Mouse (Mus musculus): ENCODE measurements around the gene Galk1. TPM values are rescaled to one million over a fixed set of nuclear protein-coding genes. Genes with fewer than 3 reads are reported as not detected.

The Galk1 gene
- total and polyA plus RNA-seq, 3 experiments, result 14.5 to 16.4 (median 14.7) TPM

GRCm38 (mm10) chr11:115997662-115998061 lies 14.9 kb downstream of the Galk1 start:
- intact Hi-C loops (cut with DNase I), result loop anchor here (2.0 kb wide), 1 partner anchor 59 kb away; no protein-coding TSS in a partner anchor
- Histone ChIP-seq H3K4me3 (no peak overlapping the region), H3K4me1 (ENCODE audit: control insufficient read depth, insufficient read depth, low read length) (no peaks in the 10 kb centered on the region), H3K9ac (ENCODE audit: low read depth, low read length) (no peak overlapping the region), H3K27ac (no peak overlapping the region), H3K27me3 (ENCODE audit: control insufficient read depth, insufficient read depth, low read length) (no peaks in the 10 kb centered on the region), H3K36me3 (ENCODE audit: control insufficient read depth, insufficient read depth, low read length) (no peaks in the 10 kb centered on the region), H3K79me2 (replicated peaks; ENCODE audit: control insufficient read depth, insufficient read depth, low read length) (no peaks in the 10 kb centered on the region)
- DNase-seq, result no peak
- 65% methylated on average over 5 of the region's 5 CpGs for WGBS
- no peak for TF ChIP-seq EP300 (IDR thresholded peaks at IDR 0.05; ENCODE audit: insufficient read depth, low read depth, low read length)
- no peak for TF ChIP-seq CTCF (IDR thresholded peaks at IDR 0.05)
- no peak for TF ChIP-seq POLR2A (IDR thresholded peaks at IDR 0.05; ENCODE audit: insufficient read depth, low read depth, low read length)

GRCm38 (mm10) chr11:115997047-115997446 lies 15.5 kb downstream of the Galk1 start:
- H3K79me2 ChIP-seq (replicated peaks; ENCODE audit: control insufficient read depth, insufficient read depth, low read length), result no peaks in the 10 kb centered on the region
- intact Hi-C loops (cut with DNase I), result no loop called here
- no peak for DNase-seq
- H3K36me3 ChIP-seq (ENCODE audit: control insufficient read depth, insufficient read depth, low read length), result no peaks in the 10 kb centered on the region
- no peaks in the 10 kb centered on the region for H3K4me1 ChIP-seq (ENCODE audit: control insufficient read depth, insufficient read depth, low read length)
- H3K27me3 ChIP-seq (ENCODE audit: control insufficient read depth, insufficient read depth, low read length), result no peaks in the 10 kb centered on the region
- H3K9ac ChIP-seq (ENCODE audit: low read depth, low read length), result no peak overlapping the region
- no peak overlapping the region for H3K27ac ChIP-seq
- TF ChIP-seq CTCF (IDR thresholded peaks at IDR 0.05) (no peak), EP300 (IDR thresholded peaks at IDR 0.05; ENCODE audit: insufficient read depth, low read depth, low read length) (no peak), POLR2A (IDR thresholded peaks at IDR 0.05; ENCODE audit: insufficient read depth, low read depth, low read length) (no peak)
- no peak overlapping the region for H3K4me3 ChIP-seq
- 72% methylated on average over 4 of the region's 4 CpGs for WGBS

- Histone ChIP-seq H3K4me1 (ENCODE audit: control insufficient read depth, insufficient read depth, low read length) (no peaks in the 10 kb centered on the region), H3K4me3 (no peak overlapping the region), H3K9ac (ENCODE audit: low read depth, low read length) (no peak overlapping the region), H3K27me3 (ENCODE audit: control insufficient read depth, insufficient read depth, low read length) (no peaks in the 10 kb centered on the region), H3K79me2 (replicated peaks; ENCODE audit: control insufficient read depth, insufficient read depth, low read length) (no peaks in the 10 kb centered on the region), H3K36me3 (ENCODE audit: control insufficient read depth, insufficient read depth, low read length) (no peaks in the 10 kb centered on the region), H3K27ac (no peak overlapping the region)
- intact Hi-C loops (cut with DNase I), result no loop called here
- 91% methylated on average over 3 of the region's 3 CpGs for WGBS
- no peak for TF ChIP-seq POLR2A (IDR thresholded peaks at IDR 0.05; ENCODE audit: insufficient read depth, low read depth, low read length)
- TF ChIP-seq CTCF (IDR thresholded peaks at IDR 0.05), result no peak
- no peak for TF ChIP-seq EP300 (IDR thresholded peaks at IDR 0.05; ENCODE audit: insufficient read depth, low read depth, low read length)
- DNase-seq, result no peak
These were observed 17.3 kb downstream of the Galk1 start for GRCm38 (mm10) chr11:115995256-115995655.

DNA sequence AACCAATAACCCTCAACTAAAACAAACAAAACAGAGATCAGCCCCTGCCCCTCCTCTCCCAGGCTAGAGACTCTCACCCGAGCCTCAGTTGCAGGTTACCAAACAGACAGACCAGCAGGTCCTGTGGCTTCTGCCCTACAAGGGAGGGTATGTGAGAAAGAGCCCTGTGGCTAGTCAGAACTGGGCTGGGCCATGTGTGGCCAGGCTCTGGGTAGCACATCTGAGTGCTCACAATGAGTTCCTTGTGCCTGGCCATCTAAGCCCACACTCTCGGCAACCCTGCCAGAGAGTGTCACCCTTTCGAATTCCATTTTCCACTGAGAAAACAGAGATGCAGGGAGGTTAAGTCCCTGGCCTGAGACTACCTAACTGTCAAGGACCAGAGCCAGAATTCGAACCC lies 20.4 kb downstream of the Galk1 start:
- Histone ChIP-seq H3K36me3 (ENCODE audit: control insufficient read depth, insufficient read depth, low read length) (no peaks in the 10 kb centered on the region), H3K27ac (no peak overlapping the region), H3K27me3 (ENCODE audit: control insufficient read depth, insufficient read depth, low read length) (no peaks in the 10 kb centered on the region), H3K4me3 (no peak overlapping the region), H3K4me1 (ENCODE audit: control insufficient read depth, insufficient read depth, low read length) (no peaks in the 10 kb centered on the region), H3K79me2 (replicated peaks; ENCODE audit: control insufficient read depth, insufficient read depth, low read length) (no peaks in the 10 kb centered on the region), H3K9ac (ENCODE audit: low read depth, low read length) (no peak overlapping the region)
- intact Hi-C loops (cut with DNase I), result no loop called here
- no peak for DNase-seq
- WGBS, result 70% methylated on average over 4 of the region's 4 CpGs
- TF ChIP-seq EP300 (IDR thresholded peaks at IDR 0.05; ENCODE audit: insufficient read depth, low read depth, low read length), result no peak
- no peak for TF ChIP-seq CTCF (IDR thresholded peaks at IDR 0.05)
- TF ChIP-seq POLR2A (IDR thresholded peaks at IDR 0.05; ENCODE audit: insufficient read depth, low read depth, low read length), result no peak

GRCm38 (mm10) chr11:115989686-115990085 lies 22.8 kb downstream of the Galk1 start:
- TF ChIP-seq EP300 (IDR thresholded peaks at IDR 0.05; ENCODE audit: insufficient read depth, low read depth, low read length) (no peak), CTCF (IDR thresholded peaks at IDR 0.05) (no peak), POLR2A (IDR thresholded peaks at IDR 0.05; ENCODE audit: insufficient read depth, low read depth, low read length) (no peak)
- intact Hi-C loops (cut with DNase I), result no loop called here

DNA sequence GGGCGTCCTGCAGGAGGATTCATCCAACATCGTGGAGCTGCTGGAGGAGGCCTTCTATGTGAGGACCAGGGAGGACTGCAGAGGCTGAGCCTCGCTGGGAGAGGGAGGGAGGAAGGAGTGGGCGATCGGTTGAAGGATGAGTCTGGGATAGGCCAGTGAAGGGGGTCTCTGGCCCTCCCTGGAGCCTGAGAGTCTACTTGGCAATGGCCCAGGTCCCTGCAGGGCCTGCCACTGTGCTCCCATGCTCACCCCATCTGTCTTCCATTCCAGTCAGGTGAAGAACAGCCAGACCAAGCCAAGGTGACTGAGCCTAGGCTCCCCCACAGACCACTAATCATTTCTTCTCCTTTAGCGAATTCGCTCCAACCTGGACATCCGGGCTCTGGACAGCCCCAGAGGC lies 29.2 kb downstream of the Galk1 start:
- intact Hi-C loops (cut with DNase I), result no loop called here

More at GRCm38 (mm10) chr11:115989686-115990085, 22.8 kb downstream of the Galk1 start:
- Histone ChIP-seq H3K79me2 (replicated peaks; ENCODE audit: control insufficient read depth, insufficient read depth, low read length) (no peaks in the 10 kb centered on the region), H3K9ac (ENCODE audit: low read depth, low read length) (no peak overlapping the region), H3K27me3 (ENCODE audit: control insufficient read depth, insufficient read depth, low read length) (no peaks in the 10 kb centered on the region), H3K36me3 (ENCODE audit: control insufficient read depth, insufficient read depth, low read length) (no peaks in the 10 kb centered on the region), H3K27ac (no peak overlapping the region), H3K4me3 (no peak overlapping the region), H3K4me1 (ENCODE audit: control insufficient read depth, insufficient read depth, low read length) (no peaks in the 10 kb centered on the region)
- 44% methylated on average over 15 of the region's 15 CpGs for WGBS
- no peak for DNase-seq

More for the DNA sequence above, 29.2 kb downstream of the Galk1 start:
- H3K79me2 ChIP-seq (replicated peaks; ENCODE audit: control insufficient read depth, insufficient read depth, low read length), result no peaks in the 10 kb centered on the region
- H3K4me3 ChIP-seq, result no peak overlapping the region
- DNase-seq, result no peak
- H3K36me3 ChIP-seq (ENCODE audit: control insufficient read depth, insufficient read depth, low read length), result no peaks in the 10 kb centered on the region
- H3K4me1 ChIP-seq (ENCODE audit: control insufficient read depth, insufficient read depth, low read length), result no peaks in the 10 kb centered on the region
- no peak overlapping the region for H3K9ac ChIP-seq (ENCODE audit: low read depth, low read length)
- TF ChIP-seq EP300 (IDR thresholded peaks at IDR 0.05; ENCODE audit: insufficient read depth, low read depth, low read length), result no peak
- no peak for TF ChIP-seq CTCF (IDR thresholded peaks at IDR 0.05)
- TF ChIP-seq POLR2A (IDR thresholded peaks at IDR 0.05; ENCODE audit: insufficient read depth, low read depth, low read length), result no peak
- 84% methylated on average over 8 of the region's 8 CpGs for WGBS
- no peak overlapping the region for H3K27ac ChIP-seq
- H3K27me3 ChIP-seq (ENCODE audit: control insufficient read depth, insufficient read depth, low read length), result no peaks in the 10 kb centered on the region
